In genomic region chr8:106829526-106830045, GRCm38 (mm10) we compare ENCODE assay signal across 19 mouse cellular contexts. TPM values are rescaled to one million over a fixed set of nuclear protein-coding genes. Genes with fewer than 3 reads are reported as not detected.
DNase-seq lines count a peak whose midpoint lies in the region; TF ChIP-seq lines count a peak whose summit lies in the region.
"Had no signal": no experiment of that assay in that cellular context is flagged by ENCODE, and none has a peak within 500 bp of the region (broad histone marks: within the 10 kb centered on the region; RNA-seq: fewer than 3 reads in every experiment).

No protein-coding gene starts in this region.

- no peaks in the 10 kb centered on the region for H3K27me3 ChIP-seq in heart, embryonic 10.5 days (ENCODE audit: insufficient read depth, poor library complexity, severe bottlenecking)
- H3K27me3 ChIP-seq: embryonic facial prominence, embryonic 13.5 days; heart, embryonic 13.5 days; hindbrain, embryonic 13.5 days; intestine, embryonic 15.5 days; midbrain, embryonic 12.5 days; Patski had no signal

- no peaks in the 10 kb centered on the region for H3K9me3 ChIP-seq in heart, embryonic 10.5 days
- H3K9me3 ChIP-seq: embryonic facial prominence, embryonic 13.5 days; heart, embryonic 13.5 days; hindbrain, embryonic 13.5 days; intestine, embryonic 15.5 days; midbrain, embryonic 12.5 days had no signal

- no peak for TF ChIP-seq CTCF in left cerebral cortex, adult 2 months (IDR thresholded peaks at IDR 0.05)

- WGBS in heart, embryonic 10.5 days: 86% methylated on average over 5 of the region's 5 CpGs

- no peak overlapping the region for H3K27ac ChIP-seq in heart, embryonic 10.5 days
- no peak overlapping the region for H3K27ac ChIP-seq in left cerebral cortex, adult 2 months
- H3K27ac ChIP-seq: embryonic facial prominence, embryonic 13.5 days; heart, embryonic 13.5 days; hindbrain, embryonic 13.5 days; intestine, embryonic 15.5 days; macrophage; midbrain, embryonic 12.5 days had no signal

- H3K4me1 ChIP-seq in heart, embryonic 10.5 days: no peaks in the 10 kb centered on the region; the same call in 1 of the 2 replicates
- H3K4me1 ChIP-seq: embryonic facial prominence, embryonic 13.5 days; hindbrain, embryonic 13.5 days; intestine, embryonic 15.5 days; midbrain, embryonic 12.5 days had no signal

- no peak overlapping the region for H3K4me3 ChIP-seq in heart, embryonic 10.5 days
- no peak overlapping the region for H3K4me3 ChIP-seq in left cerebral cortex, adult 2 months
- H3K4me3 ChIP-seq: embryonic facial prominence, embryonic 13.5 days; heart, embryonic 13.5 days; hindbrain, embryonic 13.5 days; intestine, embryonic 15.5 days; midbrain, embryonic 12.5 days had no signal

- no peaks in the 10 kb centered on the region; the same call in 1 of the 2 replicates for H3K36me3 ChIP-seq in heart, embryonic 10.5 days
- H3K36me3 ChIP-seq: hindbrain, embryonic 13.5 days; intestine, embryonic 15.5 days; midbrain, embryonic 12.5 days had no signal

- intact Hi-C loops in left cerebral cortex, postnatal 4 days (cut with DNase I): no loop called here
- intact Hi-C loops in left cerebral cortex, adult 2 months (cut with DNase I): no loop called here

- peak; percentile 96 for DNase-seq in heart, adult 11 months
- no peak for DNase-seq in heart, embryonic 10.5 days (ENCODE audit: low spot score)
- DNase-seq in left cerebral cortex, postnatal 4 days: peak; percentile 71
- DNase-seq in left cerebral cortex, adult 2 months (ENCODE audit: extremely low spot score in 1 of 2, low spot score in 2 of 2): no peak
- DNase-seq in cerebellum, postnatal 10 days: peak; percentile 91 to 96
- DNase-seq in urinary bladder, postnatal 36 days (ENCODE audit: low spot score in 2 of 2): no peak
- DNase-seq in layer of hippocampus, postnatal 10 days (ENCODE audit: low spot score in 2 of 2): no peak
- no peak for DNase-seq in right cerebral cortex, postnatal 25 days
- DNase-seq: B cell, adult 2 months; lung, adult 18-20 months; right cerebral cortex, adult 18-20 months; thymus, postnatal 25 days had no signal

RNA-seq across cellular contexts. Expression of gene Has3, which starts 40.5 kb away (rescaled TPM):
- polyA plus RNA-seq in heart, embryonic 10.5 days (2016; fragmentation: Nextera tagmentation; extraction: Ambion mirVana): 0.25 TPM in 1 of 2 replicates, not detected in the other
- 10 to 100 TPM; 16.7 to 17.7 TPM for total RNA-seq in left cerebral cortex, postnatal 4 days (2021)
- 1 to 10 TPM; 1.7 to 2.0 TPM for total RNA-seq in left cerebral cortex, adult 2 months (2021)
- 1 to 10 TPM; 5.3 to 5.5 TPM for total RNA-seq in layer of hippocampus, postnatal 10 days (2021)

Comparison
In these comparisons a context has a peak if more than half of its experiments do, and no peak if none do; other contexts are left out.
1. DNase-seq: peak in heart, adult 11 months (single experiment), left cerebral cortex, postnatal 4 days (single experiment) and cerebellum, postnatal 10 days (2 of 2); none in heart, embryonic 10.5 days (single experiment), left cerebral cortex, adult 2 months (0 of 2), urinary bladder, postnatal 36 days (0 of 2), layer of hippocampus, postnatal 10 days (0 of 2) and right cerebral cortex, postnatal 25 days (single experiment).